Mouse (Mus musculus): ENCODE data around the gene Usp2. TPM values are rescaled to one million over a fixed set of nuclear protein-coding genes. Genes with fewer than 3 reads are reported as not detected.

Gene Usp2
- polyA plus RNA-seq (2014; fragmentation: Nextera tagmentation; extraction: Ambion mirVana): 22.8 and 39.4 TPM in 2 replicates

- Histone ChIP-seq H3K4me1 (ENCODE audit: control insufficient read depth, insufficient read depth, low read length) (peaks cover 16% of the 10 kb centered on the region), H3K27ac (replicated peaks; ENCODE audit: low read depth, low read length) (no peak within 1 kb of the TSS), H3K36me3 (ENCODE audit: control insufficient read depth, insufficient read depth, low read length) (no peaks in the 10 kb centered on the region), H3K4me2 (ENCODE audit: low read depth, low read length) (peak within 1 kb of the TSS; percentile 95), H3K4me3 (ENCODE audit: low read depth, low read length) (peak within 1 kb of the TSS; percentile 54), H3K9me3 (ENCODE audit: control insufficient read depth, low read length) (no peaks in the 10 kb centered on the region), H3K27me3 (replicated peaks; ENCODE audit: control insufficient read depth, insufficient read depth, low read length) (no peaks in the 10 kb centered on the region), H3K9ac (ENCODE audit: low read depth, low read length) (peak within 1 kb of the TSS; percentile 60)
- peak; percentile 99 for DNase-seq (ENCODE audit: low spot score)
- WGBS: under 1% methylated on average over 30 of the region's 38 CpGs
- ATAC-seq (ENCODE audit: low read depth): peak; percentile 98
These were observed at the start of gene Usp2 for GRCm38 (mm10) chr9:44066785-44067225. Usp2 (plus strand) TSS chr9:44067021.

- no peak for ATAC-seq (ENCODE audit: low read depth)
- 67% methylated on average over 5 of the region's 5 CpGs for WGBS
These were observed 49.0 kb upstream of the Usp2 start for GRCm38 (mm10) chr9:44017846-44018245.

GRCm38 (mm10) chr9:44020001-44020400 is 46.8 kb upstream of the Usp2 start:
- Histone ChIP-seq H3K27me3 (replicated peaks; ENCODE audit: control insufficient read depth, insufficient read depth, low read length) (no peaks in the 10 kb centered on the region), H3K4me2 (ENCODE audit: low read depth, low read length) (no peak overlapping the region), H3K4me3 (ENCODE audit: low read depth, low read length) (no peak overlapping the region), H3K36me3 (ENCODE audit: control insufficient read depth, insufficient read depth, low read length) (no peaks in the 10 kb centered on the region), H3K9me3 (ENCODE audit: control insufficient read depth, low read length) (no peaks in the 10 kb centered on the region), H3K4me1 (ENCODE audit: control insufficient read depth, insufficient read depth, low read length) (no peaks in the 10 kb centered on the region), H3K9ac (ENCODE audit: low read depth, low read length) (no peak overlapping the region), H3K27ac (replicated peaks; ENCODE audit: low read depth, low read length) (no peak overlapping the region)
- 73% methylated on average over 7 of the region's 7 CpGs for WGBS
- ATAC-seq (ENCODE audit: low read depth) (no peak), DNase-seq (ENCODE audit: low spot score) (no peak)

More at GRCm38 (mm10) chr9:44017846-44018245, 49.0 kb upstream of the Usp2 start:
- no peak overlapping the region for H3K4me2 ChIP-seq (ENCODE audit: low read depth, low read length)
- no peaks in the 10 kb centered on the region for H3K36me3 ChIP-seq (ENCODE audit: control insufficient read depth, insufficient read depth, low read length)
- no peak for DNase-seq (ENCODE audit: low spot score)
- H3K4me1 ChIP-seq (ENCODE audit: control insufficient read depth, insufficient read depth, low read length): peaks cover 5% of the 10 kb centered on the region
- H3K27me3 ChIP-seq (replicated peaks; ENCODE audit: control insufficient read depth, insufficient read depth, low read length): no peaks in the 10 kb centered on the region
- no peak overlapping the region for H3K9ac ChIP-seq (ENCODE audit: low read depth, low read length)
- no peak overlapping the region for H3K27ac ChIP-seq (replicated peaks; ENCODE audit: low read depth, low read length)
- H3K4me3 ChIP-seq (ENCODE audit: low read depth, low read length): no peak overlapping the region
- H3K9me3 ChIP-seq (ENCODE audit: control insufficient read depth, low read length): no peaks in the 10 kb centered on the region

GRCm38 (mm10) chr9:44022100-44022847 is 44.5 kb upstream of the Usp2 start:
- no peaks in the 10 kb centered on the region for H3K27me3 ChIP-seq (replicated peaks; ENCODE audit: control insufficient read depth, insufficient read depth, low read length)
- no peak for ATAC-seq (ENCODE audit: low read depth)
- no peak for DNase-seq (ENCODE audit: low spot score)
- H3K9ac ChIP-seq (ENCODE audit: low read depth, low read length): no peak overlapping the region
- no peaks in the 10 kb centered on the region for H3K9me3 ChIP-seq (ENCODE audit: control insufficient read depth, low read length)
- 65% methylated on average over 8 of the region's 8 CpGs for WGBS
- H3K4me1 ChIP-seq (ENCODE audit: control insufficient read depth, insufficient read depth, low read length): no peaks in the 10 kb centered on the region
- no peak overlapping the region for H3K4me3 ChIP-seq (ENCODE audit: low read depth, low read length)
- no peak overlapping the region for H3K27ac ChIP-seq (replicated peaks; ENCODE audit: low read depth, low read length)
- H3K4me2 ChIP-seq (ENCODE audit: low read depth, low read length): no peak overlapping the region
- no peaks in the 10 kb centered on the region for H3K36me3 ChIP-seq (ENCODE audit: control insufficient read depth, insufficient read depth, low read length)

GRCm38 (mm10) chr9:44024096-44024495 is 42.7 kb upstream of the Usp2 start:
- Histone ChIP-seq H3K9me3 (ENCODE audit: control insufficient read depth, low read length) (no peaks in the 10 kb centered on the region), H3K27ac (replicated peaks; ENCODE audit: low read depth, low read length) (no peak overlapping the region), H3K4me1 (ENCODE audit: control insufficient read depth, insufficient read depth, low read length) (no peaks in the 10 kb centered on the region), H3K9ac (ENCODE audit: low read depth, low read length) (no peak overlapping the region), H3K36me3 (ENCODE audit: control insufficient read depth, insufficient read depth, low read length) (no peaks in the 10 kb centered on the region), H3K4me3 (ENCODE audit: low read depth, low read length) (no peak overlapping the region), H3K4me2 (ENCODE audit: low read depth, low read length) (no peak overlapping the region), H3K27me3 (replicated peaks; ENCODE audit: control insufficient read depth, insufficient read depth, low read length) (no peaks in the 10 kb centered on the region)
- 64% methylated on average over 3 of the region's 3 CpGs for WGBS
- ATAC-seq (ENCODE audit: low read depth) (no peak), DNase-seq (ENCODE audit: low spot score) (no peak)

GRCm38 (mm10) chr9:44029580-44030236 is 37.1 kb upstream of the Usp2 start:
- ATAC-seq (ENCODE audit: low read depth) (no peak), DNase-seq (ENCODE audit: low spot score) (no peak)
- Histone ChIP-seq H3K27me3 (replicated peaks; ENCODE audit: control insufficient read depth, insufficient read depth, low read length) (no peaks in the 10 kb centered on the region), H3K9ac (ENCODE audit: low read depth, low read length) (no peak overlapping the region), H3K9me3 (ENCODE audit: control insufficient read depth, low read length) (no peaks in the 10 kb centered on the region), H3K4me3 (ENCODE audit: low read depth, low read length) (no peak overlapping the region), H3K36me3 (ENCODE audit: control insufficient read depth, insufficient read depth, low read length) (no peaks in the 10 kb centered on the region), H3K27ac (replicated peaks; ENCODE audit: low read depth, low read length) (no peak overlapping the region), H3K4me2 (ENCODE audit: low read depth, low read length) (no peak overlapping the region), H3K4me1 (ENCODE audit: control insufficient read depth, insufficient read depth, low read length) (no peaks in the 10 kb centered on the region)
- WGBS: 45% methylated on average over 5 of the region's 5 CpGs

GRCm38 (mm10) chr9:44030646-44031045 is 36.2 kb upstream of the Usp2 start:
- Histone ChIP-seq H3K27ac (replicated peaks; ENCODE audit: low read depth, low read length) (no peak overlapping the region), H3K9ac (ENCODE audit: low read depth, low read length) (no peak overlapping the region), H3K9me3 (ENCODE audit: control insufficient read depth, low read length) (no peaks in the 10 kb centered on the region), H3K4me2 (ENCODE audit: low read depth, low read length) (no peak overlapping the region), H3K4me3 (ENCODE audit: low read depth, low read length) (no peak overlapping the region), H3K27me3 (replicated peaks; ENCODE audit: control insufficient read depth, insufficient read depth, low read length) (no peaks in the 10 kb centered on the region), H3K4me1 (ENCODE audit: control insufficient read depth, insufficient read depth, low read length) (no peaks in the 10 kb centered on the region), H3K36me3 (ENCODE audit: control insufficient read depth, insufficient read depth, low read length) (no peaks in the 10 kb centered on the region)
- no peak for DNase-seq (ENCODE audit: low spot score)
- 84% methylated on average over 4 of the region's 4 CpGs for WGBS
- ATAC-seq (ENCODE audit: low read depth): no peak

GRCm38 (mm10) chr9:44031079-44031478 is 35.7 kb upstream of the Usp2 start:
- Histone ChIP-seq H3K4me3 (ENCODE audit: low read depth, low read length) (no peak overlapping the region), H3K27ac (replicated peaks; ENCODE audit: low read depth, low read length) (no peak overlapping the region), H3K4me1 (ENCODE audit: control insufficient read depth, insufficient read depth, low read length) (no peaks in the 10 kb centered on the region), H3K36me3 (ENCODE audit: control insufficient read depth, insufficient read depth, low read length) (no peaks in the 10 kb centered on the region), H3K4me2 (ENCODE audit: low read depth, low read length) (no peak overlapping the region), H3K9me3 (ENCODE audit: control insufficient read depth, low read length) (no peaks in the 10 kb centered on the region), H3K9ac (ENCODE audit: low read depth, low read length) (no peak overlapping the region), H3K27me3 (replicated peaks; ENCODE audit: control insufficient read depth, insufficient read depth, low read length) (no peaks in the 10 kb centered on the region)
- DNase-seq (ENCODE audit: low spot score): no peak
- no peak for ATAC-seq (ENCODE audit: low read depth)
- WGBS: 71% methylated on average over 5 of the region's 5 CpGs
